Mouse (Mus musculus): ENCODE results near the gene Mast4. TPM values are rescaled to one million over a fixed set of nuclear protein-coding genes. Genes with fewer than 3 reads are reported as not detected.

The Mast4 gene
- total RNA-seq (2023; ENCODE audit: inconsistent age) = 93.5 to 109 TPM (median 107 TPM) in 4 replicates

DNA sequence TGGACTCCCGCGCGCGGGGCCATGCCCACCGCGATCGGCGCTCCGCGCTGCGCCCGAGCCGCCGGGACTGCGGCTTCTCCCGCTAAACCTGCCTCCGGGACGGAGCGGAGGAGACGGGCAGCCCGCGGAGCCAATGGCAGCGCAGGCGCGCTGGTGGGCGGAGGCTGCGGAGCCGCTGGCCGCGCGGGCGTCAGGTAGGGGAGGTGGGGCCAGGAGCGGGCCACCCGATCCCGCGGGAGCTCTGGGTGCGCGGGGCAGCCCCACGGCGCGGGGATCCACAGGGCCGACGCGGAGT, at the start of gene Mast4:
Gene Mast4 (minus strand): TSS at position 106 of the 295 bp plus-strand sequence.

GRCm38 (mm10) chr13:102693341-102693801, 640.9 kb downstream of the Mast4 start, which contains the start of gene Cd180:
Gene Cd180, plus strand, starts transcription at chr13:102693558.

Data from B cell, adult (primary cell).